Mouse (Mus musculus): ENCODE results near the gene Zswim3.

- TF ChIP-seq CTCF (IDR thresholded peaks at IDR 0.05): no peak
- TF ChIP-seq EP300 (IDR thresholded peaks at IDR 0.05): no peak
Measured at GRCm38 (mm10) chr2:164803201-164803920, 1.5 kb upstream of the Zswim3 start.
